Mouse (Mus musculus) layer of hippocampus, postnatal 14 days (tissue): ENCODE results near the gene Ebf4. TPM values are rescaled to one million over a fixed set of nuclear protein-coding genes. Genes with fewer than 3 reads are reported as not detected.

Experiments
- total RNA-seq, 2 experiments: library from RNA; stranded (reverse); gene quantifications; 2 replicates each; pipeline ENCODE4 v1.2.3; 2021

Ebf4 gene
- total RNA-seq, 2 experiments from 2014 or later, result 12.5 to 13.1 TPM

Other genes with a start within 250 kb of the Ebf4 start
- gene Tgm6, start 182.8 kb upstream of the Ebf4 start, total RNA-seq, result under 1 TPM; 0.25 to 0.29 TPM
- 100 to 1,000 TPM; 102 TPM for gene Snrpb, start 115.8 kb upstream of the Ebf4 start, total RNA-seq
- gene Tmc2, start 100.0 kb upstream of the Ebf4 start, total RNA-seq, result not detected
- 100 to 1,000 TPM; 131 to 173 TPM for gene Nop56, start 20.7 kb upstream of the Ebf4 start, total RNA-seq
- 100 to 1,000 TPM; 297 to 301 TPM for gene Idh3b, start 10.6 kb upstream of the Ebf4 start, total RNA-seq
- 10 to 100 TPM; 11.8 to 14.1 TPM for gene Cpxm1, start 102.4 kb downstream of the Ebf4 start, total RNA-seq
- gene Gm28372, start 110.1 kb downstream of the Ebf4 start, total RNA-seq, result not detected
- not detected for gene 1700020A23Rik, start 110.1 kb downstream of the Ebf4 start, total RNA-seq
- not detected for gene Tmem239, start 111.3 kb downstream of the Ebf4 start, total RNA-seq
- 10 to 100 TPM; 85.3 to 87.5 TPM for gene Vps16, start 129.2 kb downstream of the Ebf4 start, total RNA-seq
- 10 to 100 TPM; 21.8 to 22.0 TPM for gene Pced1a, start 129.5 kb downstream of the Ebf4 start, total RNA-seq
- 100 to 1,000 TPM; 307 to 312 TPM for gene Ptpra, start 155.1 kb downstream of the Ebf4 start, total RNA-seq